Mouse (Mus musculus): ENCODE data around the gene Ctdspl2.
"Not testable (repeated sequence)": the region's sequence is repeated elsewhere in the genome, so short reads cannot be mapped to it uniquely, and the experiment has no call there.

Ctdspl2 gene

GRCm38 (mm10) chr2:121955765-121956223, at the start of gene Ctdspl2, which contains the start of gene Mageb3:
TSS of gene Ctdspl2 (plus strand) at chr2:121956001.
TSS of gene Mageb3 (minus strand) at chr2:121956092.
- peak; percentile 97 for DNase-seq

- no peak for DNase-seq
Measured at GRCm38 (mm10) chr2:121909975-121910374, 45.8 kb upstream of the Ctdspl2 start.

- no peak for DNase-seq
Measured at GRCm38 (mm10) chr2:121916047-121916970, 39.5 kb upstream of the Ctdspl2 start.

- not testable (repeated sequence) for DNase-seq
Measured at GRCm38 (mm10) chr2:121937624-121938023, 18.2 kb upstream of the Ctdspl2 start.

- DNase-seq = no peak
Measured at GRCm38 (mm10) chr2:121943364-121943763, 12.4 kb upstream of the Ctdspl2 start.

GRCm38 (mm10) chr2:121954971-121955656, 687 bp upstream of the Ctdspl2 start:
- peak; percentile 7 for DNase-seq

- DNase-seq = peak; percentile 94
Measured at GRCm38 (mm10) chr2:121956224-121957018, 620 bp downstream of the Ctdspl2 start.

GRCm38 (mm10) chr2:121957216-121957792, 1.5 kb downstream of the Ctdspl2 start:
- DNase-seq = no peak

GRCm38 (mm10) chr2:121995738-121996137, 39.9 kb downstream of the Ctdspl2 start:
- DNase-seq = no peak

- DNase-seq = no peak
Measured at GRCm38 (mm10) chr2:122008832-122009231, 53.0 kb downstream of the Ctdspl2 start.

GRCm38 (mm10) chr2:122011441-122011840, 55.6 kb downstream of the Ctdspl2 start:
- DNase-seq = no peak

GRCm38 (mm10) chr2:122018705-122019104, 62.9 kb downstream of the Ctdspl2 start:
- no peak for DNase-seq

GRCm38 (mm10) chr2:122022284-122022683, 66.5 kb downstream of the Ctdspl2 start:
- DNase-seq = no peak

- DNase-seq = not testable (repeated sequence)
Measured at GRCm38 (mm10) chr2:122027091-122027490, 71.3 kb downstream of the Ctdspl2 start.

GRCm38 (mm10) chr2:122027862-122028755, 72.3 kb downstream of the Ctdspl2 start, which contains the start of gene Eif3j1:
TSS of gene Eif3j1 (plus strand) at chr2:122028546.
- DNase-seq = peak; percentile 87

GRCm38 (mm10) chr2:122028756-122029700, 73.2 kb downstream of the Ctdspl2 start:
- no peak for DNase-seq

- DNase-seq = no peak
Measured at GRCm38 (mm10) chr2:122031970-122032369, 76.2 kb downstream of the Ctdspl2 start.

GRCm38 (mm10) chr2:122036064-122036463, 80.3 kb downstream of the Ctdspl2 start:
- no peak for DNase-seq

- no peak for DNase-seq
Measured at GRCm38 (mm10) chr2:122043926-122044325, 88.1 kb downstream of the Ctdspl2 start.

Data from cerebellum, adult 11 months (tissue).